Mouse (Mus musculus) ovary, adult 18-20 months (tissue): ENCODE measurements at regions not wholly inside any gene's neighbourhood (a gene's known extent, or its start where the extent isn't known, plus 50 kb on each side); places are given as distances from the start of the nearest gene placed in this dataset.

Source experiments
- DNase-seq: peaks from one replicate; pipeline ENCODE4 v3.0.0; 2022; ENCODE audit warnings: low spot score, mixed read lengths

- DNase-seq: no peak
Observed at GRCm38 (mm10) chr10:67663028-67663427, 114.3 kb upstream of the Ado start.

DNA sequence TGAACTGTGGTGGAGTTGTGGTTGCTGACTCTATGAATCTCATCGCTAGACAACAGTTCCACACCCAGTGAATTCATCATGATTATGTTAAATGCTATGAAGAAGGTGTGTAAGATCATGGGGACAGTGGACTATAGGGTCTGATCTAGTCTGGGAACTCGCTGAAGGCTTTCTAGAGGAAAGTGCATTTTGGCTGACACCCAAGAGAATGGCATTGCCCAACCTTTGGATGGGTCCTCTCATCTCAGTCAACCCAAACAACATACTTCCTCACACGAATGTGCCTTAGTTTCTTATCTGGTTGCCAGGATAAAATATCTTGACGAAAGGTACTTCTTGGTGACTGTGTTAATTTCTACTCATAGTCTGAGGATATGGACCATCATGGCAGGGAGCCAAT is 112.9 kb upstream of the Ado start:
- no peak for DNase-seq

DNA sequence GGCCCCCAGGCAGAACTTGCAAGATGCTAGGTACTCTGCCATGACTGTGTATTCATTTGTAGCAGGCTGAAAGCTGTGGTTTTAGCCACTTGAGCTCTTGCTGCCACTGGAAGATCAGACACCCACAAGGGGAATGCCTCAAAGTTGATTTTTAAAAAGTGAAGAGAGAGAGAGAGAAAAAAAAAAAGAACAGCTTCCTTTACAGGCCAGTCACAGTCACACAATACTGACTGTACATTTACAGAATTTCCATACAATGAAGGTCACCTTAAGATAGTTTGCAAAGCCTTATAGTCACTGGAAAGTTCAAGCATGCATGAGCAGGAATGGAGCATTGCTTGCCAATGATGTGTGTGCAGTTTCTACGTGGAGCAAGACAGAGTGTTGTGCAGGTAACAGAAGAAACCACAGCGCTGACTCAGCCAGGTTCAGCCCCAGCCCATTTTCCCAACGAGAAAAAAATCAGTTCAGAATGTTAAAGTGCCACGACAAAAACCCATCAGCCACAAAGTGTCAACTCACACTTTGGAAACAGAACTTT is 109.3 kb upstream of the Ado start:
- DNase-seq: no peak

DNA sequence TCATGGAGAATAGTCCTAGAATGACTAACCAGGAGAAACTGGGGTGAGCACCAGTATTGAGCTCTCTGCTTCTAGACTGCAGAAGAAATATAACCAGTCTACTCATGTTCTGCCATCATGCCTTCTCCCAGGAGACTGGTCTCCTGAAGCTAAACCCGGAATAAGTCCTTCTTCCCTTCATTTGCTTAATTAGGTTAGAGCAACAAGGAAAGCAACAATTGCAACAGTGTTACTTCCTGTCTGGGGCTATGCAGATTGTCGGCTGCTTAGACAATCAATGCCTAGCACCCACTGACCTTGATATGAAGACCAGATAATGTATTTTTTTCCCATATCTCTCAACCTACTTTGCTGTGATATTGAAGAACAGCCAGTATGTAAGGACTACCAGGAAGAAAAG is 108.5 kb upstream of the Ado start:
- DNase-seq: no peak

DNA sequence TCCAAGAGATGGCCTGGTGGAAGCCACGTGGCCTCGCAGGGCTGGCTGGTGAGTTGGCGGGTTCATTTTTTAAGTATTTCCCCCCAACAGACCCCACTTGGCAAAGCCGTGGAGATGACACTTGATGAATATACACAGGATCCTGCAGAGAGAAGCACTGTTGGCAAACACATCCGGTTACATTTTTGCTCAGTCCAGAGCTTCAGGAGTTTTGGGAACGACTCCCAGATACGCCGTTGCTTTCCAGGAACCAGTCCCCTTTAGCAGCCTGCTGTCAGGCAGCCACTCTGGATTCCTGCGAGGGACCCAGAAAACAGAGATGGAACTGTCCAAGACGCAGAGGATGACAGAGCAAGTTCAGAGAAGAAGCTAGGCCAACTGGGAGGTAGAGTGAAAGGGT is 105.8 kb upstream of the Ado start:
- no peak for DNase-seq

DNA sequence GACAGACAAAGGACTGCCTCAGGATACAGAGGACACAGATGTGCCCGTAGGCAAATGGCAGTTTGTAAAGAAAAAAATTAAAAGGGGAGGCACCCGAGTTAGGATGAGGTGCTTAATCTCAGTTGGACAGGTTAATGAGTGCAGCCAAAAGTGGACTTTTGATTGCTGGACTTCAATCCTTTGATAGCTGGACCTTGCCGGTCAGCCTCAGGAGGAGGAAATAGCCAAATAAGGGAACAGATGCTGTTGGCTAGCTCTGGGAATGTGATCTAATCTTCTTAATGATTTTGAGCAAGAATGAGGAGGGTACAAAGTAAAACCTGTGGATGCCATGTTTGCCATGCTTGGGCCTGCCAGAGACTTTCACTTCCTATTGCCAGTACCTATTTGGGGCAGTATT is 103.5 kb upstream of the Ado start:
- DNase-seq: no peak

- DNase-seq: no peak
Observed at GRCm38 (mm10) chr10:67651386-67651785, 102.6 kb upstream of the Ado start.

GRCm38 (mm10) chr10:67647777-67648727 is 99.3 kb upstream of the Ado start:
- DNase-seq: peak; percentile 72

GRCm38 (mm10) chr10:67646659-67647559 is 98.2 kb upstream of the Ado start:
- DNase-seq: no peak

- DNase-seq: no peak
Observed at GRCm38 (mm10) chr10:67645821-67646220, 97.1 kb upstream of the Ado start.

DNA sequence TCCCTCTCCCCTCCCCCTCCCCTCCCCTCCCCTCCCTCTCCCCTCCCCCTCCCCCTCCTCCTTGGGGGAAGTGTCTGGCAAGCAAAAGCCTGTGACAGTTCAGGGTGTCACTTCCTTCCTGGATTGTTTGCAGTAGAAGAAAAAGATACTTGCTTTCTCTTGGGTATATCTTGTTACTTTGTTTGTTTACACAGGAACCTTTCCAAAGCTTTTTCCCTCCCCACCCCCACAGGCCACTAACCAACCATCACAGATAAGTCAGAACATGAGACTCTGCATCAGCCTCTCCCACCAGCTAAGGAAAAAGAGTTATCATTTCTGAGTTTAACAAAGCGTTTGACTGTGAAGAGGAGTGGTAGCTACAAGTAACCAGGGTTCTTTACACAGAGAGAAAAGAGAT is 95.5 kb upstream of the Ado start:
- no peak for DNase-seq

DNA sequence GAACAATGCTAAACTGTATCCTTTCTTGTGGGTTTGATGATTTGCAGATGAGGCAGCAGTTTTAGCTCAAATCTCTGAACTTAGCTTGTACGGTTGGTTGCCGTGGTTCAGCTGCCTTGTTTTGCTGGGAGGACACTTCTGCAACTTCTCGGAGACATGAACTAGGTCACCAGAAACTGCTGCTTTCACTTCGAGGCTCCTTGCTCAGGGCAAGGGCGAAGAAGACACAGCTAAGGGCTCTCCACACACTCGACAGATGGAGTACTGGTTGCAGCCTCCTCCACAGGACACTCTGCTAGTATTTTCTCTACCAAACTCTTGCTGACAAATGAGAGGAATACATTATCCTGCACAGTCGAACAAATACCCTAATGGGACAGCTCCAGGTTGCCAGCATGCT is 94.9 kb upstream of the Ado start:
- DNase-seq: no peak

- no peak for DNase-seq
Observed at GRCm38 (mm10) chr10:67637339-67637738, 88.6 kb upstream of the Ado start.

GRCm38 (mm10) chr10:67636569-67636968 is 87.8 kb upstream of the Ado start:
- no peak for DNase-seq

DNA sequence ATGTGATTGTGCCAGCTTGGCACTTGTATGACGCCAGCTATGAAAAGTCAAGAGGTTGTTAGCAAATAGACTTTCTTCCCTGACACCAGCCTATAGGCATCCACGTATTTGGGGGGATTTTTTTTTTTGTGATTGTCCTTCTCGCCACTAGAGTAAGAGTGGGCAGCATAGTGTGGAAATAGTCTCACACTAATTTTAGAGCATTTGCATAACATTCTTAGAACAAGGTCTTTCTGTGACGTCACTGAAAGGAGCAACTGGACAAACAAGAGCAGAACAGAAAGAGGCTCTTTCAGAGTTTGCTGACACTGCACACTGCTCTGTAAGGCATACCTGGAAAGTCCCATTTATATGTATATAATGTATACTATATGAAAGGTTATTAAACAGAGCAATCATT is 86.0 kb upstream of the Ado start:
- no peak for DNase-seq

DNA sequence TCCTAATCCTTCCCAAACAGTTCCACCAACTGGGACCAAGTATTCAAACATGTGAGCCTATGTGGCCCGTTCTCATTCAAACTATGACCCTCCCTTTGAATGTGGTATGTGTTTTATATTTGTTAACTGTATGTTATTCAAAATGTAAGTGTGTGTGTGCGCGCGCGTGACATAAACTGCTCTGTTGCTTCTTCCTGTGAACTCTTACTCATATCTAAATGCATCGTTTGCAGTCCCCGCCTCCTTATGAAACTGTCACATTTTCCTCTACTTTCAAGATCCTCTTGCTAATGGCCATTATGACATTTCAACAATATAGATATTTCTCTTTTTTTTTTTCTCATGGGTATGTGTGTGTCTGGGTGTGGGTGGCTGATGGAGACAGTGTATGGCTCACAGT is 84.3 kb upstream of the Ado start:
- DNase-seq: no peak

DNA sequence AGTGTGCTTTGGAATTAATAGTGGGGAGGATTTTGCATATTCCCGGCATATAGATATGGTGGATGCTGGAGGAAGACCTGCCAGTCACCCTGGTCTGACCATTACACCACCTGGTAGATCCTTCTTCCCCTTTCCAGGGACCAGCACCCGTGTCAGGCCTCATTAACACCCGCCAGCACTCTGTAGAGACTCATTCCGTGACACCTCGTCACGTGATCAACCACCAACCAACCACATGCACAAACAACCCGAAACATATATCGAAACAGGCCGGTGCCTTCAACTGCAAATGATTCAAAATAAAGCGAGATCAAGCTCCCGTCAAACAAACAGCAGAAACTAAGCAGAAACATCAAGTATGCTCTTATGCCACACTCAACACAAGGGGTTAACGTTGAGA is 74.6 kb upstream of the Ado start:
- DNase-seq: no peak

DNA sequence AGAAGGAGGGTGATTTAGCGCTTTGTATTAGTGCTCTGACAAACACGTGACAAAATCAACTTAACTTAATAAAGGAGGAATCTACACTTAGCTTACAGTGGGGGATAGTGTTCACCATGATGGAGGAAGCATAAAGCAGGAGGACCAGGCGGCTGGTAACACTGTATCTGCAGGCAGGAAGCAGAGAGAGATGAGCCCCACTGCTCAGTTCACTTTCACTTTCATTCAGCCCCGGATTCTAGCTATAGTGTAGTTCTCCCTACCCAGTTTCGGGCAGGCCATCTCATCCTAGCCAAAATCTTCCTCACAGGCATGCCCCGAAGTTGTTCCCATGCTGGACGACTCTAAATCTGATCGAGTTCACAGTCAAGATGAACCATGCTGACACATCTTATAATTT is 71.3 kb upstream of the Ado start:
- DNase-seq: no peak

DNA sequence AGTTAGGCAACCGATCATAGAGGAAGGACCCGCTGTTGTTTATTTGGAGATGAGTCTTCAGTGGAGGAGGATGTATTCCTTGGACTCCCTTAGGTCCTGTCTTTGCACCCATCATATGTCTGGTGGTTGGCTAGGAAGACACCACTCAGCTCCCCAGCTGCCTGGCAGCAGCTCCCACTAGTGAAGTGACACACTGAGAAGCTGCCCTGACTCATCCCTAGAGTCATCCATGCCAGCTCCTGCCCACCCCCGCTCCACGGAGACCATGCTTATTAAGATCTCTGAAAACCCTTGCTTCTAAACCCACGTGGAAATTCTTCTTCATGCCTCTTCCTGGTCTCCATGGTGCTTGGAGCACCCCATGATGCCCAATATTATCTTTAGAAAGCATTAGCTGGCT is 69.4 kb upstream of the Ado start:
- no peak for DNase-seq

DNA sequence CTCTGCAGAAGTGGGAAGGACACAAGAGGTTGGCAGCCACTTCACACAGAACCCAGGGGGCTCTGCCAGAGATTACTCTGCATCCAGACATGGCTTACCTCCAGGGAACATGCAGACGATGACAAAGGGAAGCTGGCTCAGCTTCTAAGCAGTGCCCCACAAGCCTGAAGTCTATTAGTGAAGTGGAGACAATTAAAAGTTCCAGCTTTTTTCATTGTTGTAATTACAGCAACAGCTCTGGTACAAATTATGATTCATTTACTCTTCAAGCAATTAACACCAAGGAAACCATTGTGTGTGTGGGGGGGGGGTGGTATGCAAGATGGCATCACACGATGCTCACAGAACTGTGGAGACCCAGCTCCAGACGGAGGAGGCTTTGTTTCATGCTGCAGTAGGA is 66.3 kb upstream of the Ado start:
- no peak for DNase-seq

GRCm38 (mm10) chr10:67610689-67611088 is 61.9 kb upstream of the Ado start:
- DNase-seq: no peak

GRCm38 (mm10) chr10:67608033-67608432 is 59.3 kb upstream of the Ado start:
- no peak for DNase-seq
